Mouse (Mus musculus) ES-E14 (cell line): ENCODE results near the gene Sec14l1. TPM values are rescaled to one million over a fixed set of nuclear protein-coding genes. Genes with fewer than 3 reads are reported as not detected.

Experiments
- DNase-seq: peaks from one replicate; pipeline ENCODE4 v3.0.0-alpha.2; 2013; ENCODE audit warnings: low read depth, low spot score
- H3K27ac ChIP-seq: 2 replicates; pipeline ENCODE4 v1.5.1; 2012; ENCODE audit warnings: low read depth, mild to moderate bottlenecking, low read length, moderate library complexity, mixed read lengths; ENCODE audit not compliant: poor library complexity, insufficient read depth, severe bottlenecking
- H3K36me3 ChIP-seq: 2 replicates; pipeline ENCODE4 v1.6.1; 2012; ENCODE audit warnings: mild to moderate bottlenecking, low read length, moderate library complexity, mixed read lengths; ENCODE audit not compliant: control insufficient read depth, poor library complexity, insufficient read depth, severe bottlenecking
- H3K4me1 ChIP-seq, 2 experiments: fragments of 150-350 bp in 1 of 2; sonication (generic) in 1 of 2; 2 replicates each; pipeline ENCODE4 v1.6.1; 2012; ENCODE audit warnings: low read length in 2 of 2, mild to moderate bottlenecking in 1 of 2, mixed read lengths in 1 of 2; ENCODE audit not compliant: control insufficient read depth in 2 of 2, insufficient read depth in 2 of 2, poor library complexity in 1 of 2
- H3K4me3 ChIP-seq, 2 experiments: fragments of 150-350 bp in 1 of 2; sonication (generic) in 1 of 2; 2 replicates each; pipeline ENCODE4 v1.5.1; 2012; ENCODE audit warnings: low read length in 2 of 2, low read depth in 1 of 2, mild to moderate bottlenecking in 1 of 2, mixed read lengths in 1 of 2; ENCODE audit not compliant: insufficient read depth in 1 of 2, poor library complexity in 1 of 2, severe bottlenecking in 1 of 2
- H3K9ac ChIP-seq: 2 replicates; pipeline ENCODE4 v1.6.1; 2012; ENCODE audit warnings: low read depth, mild to moderate bottlenecking, low read length, mixed read lengths; ENCODE audit not compliant: poor library complexity, insufficient read depth, severe bottlenecking
- H3K9me3 ChIP-seq: fragments of 150-350 bp; sonication (generic); 2 replicates; pipeline ENCODE4 v1.6.1; 2012; ENCODE audit warnings: low read depth, mild to moderate bottlenecking, low read length; ENCODE audit not compliant: control insufficient read depth, insufficient read depth
- CHD2 ChIP-seq: IDR thresholded peaks from 2 replicates; pipeline ENCODE4 v1.6.1; 2014; ENCODE audit warnings: mild to moderate bottlenecking, low read depth, low read length, inconsistent platforms
- HCFC1 ChIP-seq: IDR thresholded peaks from 2 replicates; pipeline ENCODE4 v1.6.1; 2012; ENCODE audit warnings: low read length, inconsistent platforms, borderline replicate concordance; ENCODE audit not compliant: insufficient read depth
- MAFK ChIP-seq: IDR thresholded peaks from 2 replicates; pipeline ENCODE4 v1.6.1; 2014; ENCODE audit warnings: mild to moderate bottlenecking, low read depth, low read length, inconsistent platforms; ENCODE audit not compliant: insufficient read depth
- ZC3H11A ChIP-seq: IDR thresholded peaks from 2 replicates; pipeline ENCODE4 v1.6.1; 2012; ENCODE audit warnings: low read depth, mild to moderate bottlenecking, inconsistent platforms, low read length, borderline replicate concordance
- ZNF384 ChIP-seq: IDR thresholded peaks from 2 replicates; pipeline ENCODE4 v1.6.1; 2012; ENCODE audit warnings: low read depth, low read length, inconsistent platforms
- in situ Hi-C, 2 experiments: fragments of 600-800 bp; cut with MboI; formaldehyde crosslinking; loops; one replicate each; pipeline ENCODE4 v1.15.1; 2025; ENCODE audit warnings: low sequenced_read_pairs in 2 of 2, inconsistent platforms in 1 of 2; ENCODE audit not compliant: unreplicated experiment in 2 of 2
- total RNA-seq: library from RNA; depleted of rRNA; stranded (reverse); fragments of 300-350 nt; gene quantifications from 2 replicates; pipeline ENCODE4 v1.2.3, GENCODE M21; 2012

Sec14l1 gene
- total RNA-seq, 1 experiment = 36.7 TPM

DNA sequence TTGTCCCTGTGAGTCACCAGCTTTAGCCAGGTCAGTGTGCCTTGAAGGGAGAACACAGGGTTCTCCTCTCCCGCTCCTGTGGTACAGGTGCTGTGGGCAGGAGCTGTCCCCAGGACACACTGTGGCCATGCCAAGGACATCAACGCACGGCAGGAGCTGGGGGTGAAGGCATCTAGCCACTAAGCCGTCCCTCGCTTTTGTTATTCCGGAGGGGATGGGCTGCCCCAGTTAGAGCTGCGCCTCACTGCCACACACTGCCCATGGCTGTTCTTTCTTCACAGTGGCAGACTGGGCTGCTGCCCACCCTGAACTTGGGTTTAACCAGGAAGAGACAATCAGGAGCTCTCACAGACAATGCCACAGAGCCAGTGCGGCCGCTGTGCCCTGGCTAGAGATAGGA is 48.1 kb downstream of the Sec14l1 start:
- Histone ChIP-seq H3K4me1 (0 out of 4 replicates have a peak, but pooled peaks cover 0 to 2% of the 10 kb centered on the region in 2 experiments), H3K27ac (peak overlapping the region; percentile 18; the same call in 1 of the 2 replicates), H3K36me3 (peaks cover 13% of the 10 kb centered on the region), H3K4me3 (no peak overlapping the region), H3K9ac (peak overlapping the region; percentile 31; the same call in 1 of the 2 replicates), H3K9me3 (no peaks in the 10 kb centered on the region)
- in situ Hi-C loops = no loop called here
- DNase-seq = no peak
- TF ChIP-seq CHD2 (no peak), ZC3H11A (no peak), ZNF384 (no peak), MAFK (no peak), HCFC1 (no peak)

DNA sequence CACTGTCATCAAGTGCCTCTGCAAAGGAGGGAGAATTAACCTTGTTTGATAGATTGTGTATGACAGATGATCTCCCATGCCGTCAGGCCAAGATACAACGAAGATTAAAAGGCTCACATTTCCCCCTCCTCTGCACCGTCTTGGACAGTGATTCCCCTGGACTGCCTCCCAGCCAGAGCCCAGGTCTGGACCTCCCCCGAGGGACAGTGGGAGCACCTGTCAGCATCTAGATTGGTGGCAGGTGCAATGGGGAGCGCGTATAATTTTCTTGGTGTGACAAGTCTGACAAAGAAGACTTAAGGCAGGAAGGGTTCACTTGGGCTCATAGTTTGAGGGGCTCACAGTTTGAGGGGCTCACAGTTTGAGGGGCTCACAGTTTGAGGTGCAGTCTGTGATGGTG is 48.8 kb downstream of the Sec14l1 start:
- Histone ChIP-seq H3K36me3 (peaks cover 7% of the 10 kb centered on the region), H3K4me1 (no peaks in the 10 kb centered on the region), H3K9ac (no peak overlapping the region; the same call in 1 of the 2 replicates), H3K4me3 (no peak overlapping the region), H3K9me3 (no peaks in the 10 kb centered on the region), H3K27ac (no peak overlapping the region)
- no peak for TF ChIP-seq HCFC1
- no peak for TF ChIP-seq ZC3H11A
- TF ChIP-seq MAFK = no peak
- TF ChIP-seq ZNF384 = no peak
- TF ChIP-seq CHD2 = no peak
- in situ Hi-C loops = no loop called here
- no peak for DNase-seq

DNA sequence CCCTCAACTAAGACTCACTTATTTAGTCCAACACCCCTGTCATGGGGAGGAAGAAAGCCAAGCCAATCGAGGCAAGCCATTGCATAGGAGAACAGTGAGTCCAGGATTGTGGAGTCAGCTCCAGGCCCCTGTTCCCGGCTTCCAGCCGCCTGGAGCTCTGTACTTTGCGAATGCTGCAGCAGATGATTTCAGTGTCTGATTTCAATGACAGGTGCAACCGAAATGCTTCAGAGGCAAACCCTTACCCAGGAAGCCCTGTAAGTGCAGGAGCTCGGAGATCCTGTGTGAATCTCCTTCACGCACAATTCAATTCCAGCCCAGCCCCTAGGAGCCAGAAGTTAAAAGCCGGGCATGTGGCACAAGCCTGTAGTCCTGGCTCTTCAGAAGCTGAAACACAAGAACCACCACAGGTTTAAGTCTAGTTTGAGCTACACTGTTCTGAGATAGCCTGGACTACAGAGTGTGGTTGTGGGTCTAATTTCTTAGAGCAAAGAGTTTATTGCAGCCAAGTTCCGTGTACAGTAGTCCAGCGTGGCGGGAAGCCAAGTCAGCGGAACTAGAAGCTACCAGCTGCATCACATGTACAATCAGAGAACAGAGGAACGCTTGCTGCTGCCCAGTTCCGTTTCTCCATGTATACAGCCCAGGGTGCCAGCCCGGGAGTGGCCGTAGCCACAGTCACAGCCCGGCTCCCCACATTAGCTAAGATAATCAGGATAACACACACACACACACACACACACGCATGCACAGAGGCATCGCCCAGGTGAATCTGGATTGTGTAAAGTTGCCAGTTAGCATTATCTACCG is 53.5 kb downstream of the Sec14l1 start:
- no peak for DNase-seq
- Histone ChIP-seq H3K27ac (no peak overlapping the region), H3K36me3 (no peaks in the 10 kb centered on the region), H3K9me3 (no peaks in the 10 kb centered on the region), H3K4me1 (peaks cover 0 to 2% of the 10 kb centered on the region in 2 experiments; a peak in 1 of 4 replicates), H3K4me3 (no peak overlapping the region), H3K9ac (no peak overlapping the region)
- in situ Hi-C loops = no loop called here
- TF ChIP-seq MAFK (no peak), HCFC1 (no peak)

DNA sequence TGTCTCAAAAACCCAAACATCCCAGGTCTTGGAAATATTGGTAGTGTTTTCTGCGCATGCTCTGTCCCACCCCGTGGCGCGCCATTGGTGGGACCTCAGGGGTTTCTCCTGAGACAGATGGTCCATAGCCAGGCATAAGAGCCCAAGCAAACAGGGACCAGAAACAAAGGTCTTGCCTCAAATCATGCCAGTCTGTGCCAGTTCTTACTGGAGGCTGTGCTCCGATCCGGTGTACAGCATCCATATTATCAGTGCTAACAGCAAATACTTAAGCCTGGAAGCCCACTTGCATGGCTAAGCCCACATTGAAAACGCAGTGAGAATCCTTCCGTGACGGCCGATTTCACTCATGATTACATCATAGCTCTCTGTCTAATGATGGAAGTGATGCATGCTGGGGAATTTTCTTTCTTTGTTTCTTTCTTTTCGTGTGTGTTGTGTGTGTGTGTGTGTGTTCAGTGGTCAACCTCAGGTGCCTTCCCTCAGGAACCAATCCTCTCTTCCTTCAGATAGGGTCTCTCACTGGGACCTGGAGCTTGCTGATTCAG is 54.2 kb downstream of the Sec14l1 start:
- peaks cover 0 to 4% of the 10 kb centered on the region in 2 experiments; a peak in 2 of 4 replicates for H3K4me1 ChIP-seq
- H3K36me3 ChIP-seq = no peaks in the 10 kb centered on the region
- H3K4me3 ChIP-seq = no peak overlapping the region
- no peak overlapping the region for H3K27ac ChIP-seq
- TF ChIP-seq MAFK (no peak), HCFC1 (no peak), CHD2 (no peak), ZC3H11A (no peak), ZNF384 (no peak)
- no peak overlapping the region for H3K9ac ChIP-seq
- no peak for DNase-seq
- in situ Hi-C loops = no loop called here
- H3K9me3 ChIP-seq = no peaks in the 10 kb centered on the region
